Mouse (Mus musculus) ES-E14 (cell line): Measurements from ENCODE around the gene L2hgdh.

Experiments
- HCFC1 ChIP-seq: IDR thresholded peaks from 2 replicates; pipeline ENCODE4 v1.6.1; 2012; ENCODE audit warnings: low read length, inconsistent platforms, borderline replicate concordance; ENCODE audit not compliant: insufficient read depth
- MAFK ChIP-seq: IDR thresholded peaks from 2 replicates; pipeline ENCODE4 v1.6.1; 2014; ENCODE audit warnings: mild to moderate bottlenecking, low read depth, low read length, inconsistent platforms; ENCODE audit not compliant: insufficient read depth
- ZNF384 ChIP-seq: IDR thresholded peaks from 2 replicates; pipeline ENCODE4 v1.6.1; 2012; ENCODE audit warnings: low read depth, low read length, inconsistent platforms

GRCm38 (mm10) chr12:69761603-69762002 lies 36.9 kb upstream of the L2hgdh start:
- TF ChIP-seq HCFC1 (no peak), ZNF384 (no peak), MAFK (no peak)
